Mouse (Mus musculus) kidney, postnatal 14 days (tissue): Measurements from ENCODE around the gene Sae1.
A peak's percentile ranks its signal among the peaks of the same experiment; 100 is the strongest.
"Not testable (repeated sequence)": the region's sequence is repeated elsewhere in the genome, so short reads cannot be mapped to it uniquely, and the experiment has no call there.

ENCODE experiments used
- DNase-seq: peaks from one replicate; pipeline ENCODE4 v3.0.0; 2022; ENCODE audit warnings: mixed read lengths

Gene Sae1

GRCm38 (mm10) chr7:16308555-16309317 lies 78.9 kb downstream of the Sae1 start:
- no peak for DNase-seq

GRCm38 (mm10) chr7:16308093-16308492 lies 79.5 kb downstream of the Sae1 start, which contains the start of gene Bbc3:
Gene Bbc3, plus strand, starts transcription at chr7:16308393.
- not testable (repeated sequence) for DNase-seq

- DNase-seq, result not testable (repeated sequence)
Observed at GRCm38 (mm10) chr7:16307141-16307540, 80.5 kb downstream of the Sae1 start.

- DNase-seq, result peak; percentile 91
Observed at GRCm38 (mm10) chr7:16299419-16300035, 88.1 kb downstream of the Sae1 start.

DNA sequence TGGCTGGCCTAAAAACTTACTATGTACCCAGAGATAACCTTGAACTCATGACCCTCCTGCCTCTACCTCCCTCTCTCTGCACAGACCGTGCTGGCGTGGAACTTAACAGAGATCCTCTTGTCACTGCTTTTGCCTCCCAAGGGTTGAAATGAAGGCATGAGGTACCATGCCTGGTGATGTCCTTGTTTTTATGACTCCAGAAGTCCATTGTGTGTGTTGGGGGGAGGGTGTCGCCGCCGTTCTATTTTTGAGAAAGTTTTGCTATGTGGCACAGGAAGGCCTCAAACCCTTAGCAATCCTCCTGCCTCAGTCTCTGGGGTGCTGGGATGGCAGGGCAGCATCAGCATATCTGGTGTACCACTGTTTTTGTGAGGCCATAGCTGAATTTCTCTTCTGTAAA lies 88.7 kb downstream of the Sae1 start:
- no peak for DNase-seq

- no peak for DNase-seq
Observed at GRCm38 (mm10) chr7:16297616-16298015, 90.0 kb downstream of the Sae1 start.

DNA sequence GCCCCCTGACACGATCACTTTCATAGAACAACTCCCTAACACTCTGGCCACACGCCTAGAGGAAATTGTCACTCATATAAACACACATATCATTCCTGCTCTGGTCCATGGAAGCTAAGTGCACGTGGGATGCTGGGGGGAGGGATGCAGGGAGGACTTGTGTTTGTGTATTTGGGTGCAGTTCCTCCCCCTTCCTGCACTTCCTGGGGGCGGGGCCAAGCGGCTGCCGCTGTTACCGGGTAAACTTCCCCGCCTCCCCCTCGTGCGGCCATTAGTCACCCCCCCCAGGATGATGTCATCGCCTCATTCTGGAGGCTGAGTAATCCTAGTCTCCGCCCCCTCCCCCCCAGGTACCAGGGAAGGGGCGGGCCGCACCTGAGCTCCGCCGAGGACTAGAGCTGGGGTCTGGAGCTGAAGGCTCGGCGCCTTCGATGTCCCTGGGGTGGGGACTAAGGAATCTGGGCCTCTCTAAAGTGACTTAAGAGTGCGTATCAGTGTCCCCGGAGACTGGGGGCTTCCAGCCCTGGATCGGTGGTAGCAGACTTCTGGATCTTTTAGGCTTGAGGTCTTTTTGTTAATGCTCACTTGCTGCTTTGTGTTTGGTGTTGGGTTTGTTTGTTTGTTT lies 90.7 kb downstream of the Sae1 start:
- peak; percentile 92 for DNase-seq

DNA sequence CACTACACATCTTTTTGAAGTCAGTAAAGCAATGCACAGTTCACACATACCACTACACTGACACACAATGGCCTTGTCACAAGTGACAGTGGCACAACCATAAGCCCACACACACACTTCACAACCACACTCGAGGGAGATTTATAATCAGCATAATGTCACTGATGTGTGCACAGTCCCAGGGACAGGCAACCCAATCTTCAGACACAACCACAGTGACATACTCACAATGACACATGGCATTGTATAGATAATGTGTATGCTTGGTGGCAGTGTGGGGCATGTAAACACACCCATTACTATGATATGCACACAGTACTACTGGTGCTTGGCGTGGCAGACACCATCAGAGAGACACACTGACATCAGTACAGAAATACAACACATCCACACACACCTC lies 91.5 kb downstream of the Sae1 start:
- no peak for DNase-seq

DNA sequence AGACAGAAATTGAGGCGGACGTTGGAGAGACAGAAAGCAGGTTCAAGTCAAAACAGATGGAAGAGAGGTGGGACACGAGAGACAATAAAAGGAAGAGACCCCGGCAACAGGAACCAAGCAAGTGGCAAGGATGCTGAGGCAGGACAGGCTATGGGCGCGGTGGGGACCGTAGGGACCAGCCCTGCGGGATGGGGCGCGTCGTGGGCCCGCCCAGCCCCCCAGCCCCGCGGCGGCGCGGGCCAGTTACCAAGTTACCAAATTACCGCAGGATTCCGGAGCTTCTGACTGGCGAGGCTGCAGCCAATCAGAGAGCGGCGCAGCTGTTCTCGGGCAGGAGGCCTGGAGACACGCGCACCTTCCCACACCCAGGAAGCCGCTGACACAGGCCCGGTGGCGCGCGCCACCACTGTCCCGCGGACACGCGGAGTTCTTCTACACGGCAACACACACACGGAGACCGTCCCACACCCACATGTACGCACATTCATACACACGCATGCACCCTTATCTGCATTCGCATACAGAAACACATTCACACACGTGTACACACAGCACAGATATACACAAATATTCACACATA lies 92.2 kb downstream of the Sae1 start:
- DNase-seq, result peak; percentile 88

GRCm38 (mm10) chr7:16294837-16295236 lies 92.8 kb downstream of the Sae1 start:
- DNase-seq, result peak; percentile 95

GRCm38 (mm10) chr7:16294346-16294745 lies 93.3 kb downstream of the Sae1 start:
- peak; percentile 56 for DNase-seq

GRCm38 (mm10) chr7:16287791-16288190 lies 99.8 kb downstream of the Sae1 start:
- DNase-seq, result no peak

DNA sequence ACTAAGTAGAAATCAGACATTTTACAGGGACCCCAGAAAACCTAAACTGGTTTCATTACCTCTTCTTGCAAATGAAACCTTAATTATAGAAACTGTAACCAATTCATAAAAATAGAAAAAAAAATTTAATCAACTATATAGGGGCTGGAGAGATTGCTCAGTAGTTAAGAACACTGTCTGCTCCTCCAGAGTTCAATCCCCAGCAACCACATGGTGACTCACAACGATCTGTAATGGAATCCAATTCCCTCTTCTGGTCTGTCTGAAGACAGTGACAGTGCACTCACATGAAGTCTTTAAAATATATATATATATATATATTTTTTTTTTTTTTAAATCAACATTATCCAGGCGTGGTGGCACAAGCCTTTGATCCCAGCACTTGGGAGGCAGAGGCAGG lies 100.6 kb downstream of the Sae1 start:
- no peak for DNase-seq

GRCm38 (mm10) chr7:16286026-16286961 lies 101.3 kb downstream of the Sae1 start, which contains the start of gene Ccdc9:
Gene Ccdc9, minus strand, starts transcription at chr7:16286795.
- DNase-seq, result peak; percentile 100

DNA sequence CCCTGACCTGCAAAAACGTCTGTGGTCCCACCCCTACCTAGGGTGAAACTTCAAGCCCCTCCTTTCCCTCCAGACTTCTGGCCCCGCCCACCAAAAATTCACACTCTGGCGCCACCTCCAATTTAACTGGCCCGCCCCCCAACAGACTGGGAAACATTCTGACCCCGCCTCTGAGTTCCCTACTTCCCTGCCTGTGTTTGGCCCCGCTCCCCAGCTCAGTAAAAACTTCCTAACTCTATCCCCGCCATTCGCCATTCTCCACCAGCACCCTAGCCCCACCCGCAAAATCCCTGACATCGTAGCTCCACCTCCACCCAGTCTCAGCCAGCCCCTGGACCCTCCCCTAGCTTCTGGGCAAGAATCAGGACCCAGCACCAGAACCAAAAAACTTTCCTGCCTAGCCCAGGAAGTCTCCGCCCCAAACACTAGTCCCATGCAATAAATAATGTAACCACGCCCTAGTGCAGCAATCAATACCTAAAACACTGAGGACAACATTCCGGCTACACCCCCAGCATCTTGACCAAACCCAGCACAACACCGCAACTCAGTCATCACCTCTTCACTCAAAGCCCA lies 102.1 kb downstream of the Sae1 start:
- peak; percentile 88 for DNase-seq

GRCm38 (mm10) chr7:16284904-16285303 lies 102.7 kb downstream of the Sae1 start:
- DNase-seq, result no peak

DNA sequence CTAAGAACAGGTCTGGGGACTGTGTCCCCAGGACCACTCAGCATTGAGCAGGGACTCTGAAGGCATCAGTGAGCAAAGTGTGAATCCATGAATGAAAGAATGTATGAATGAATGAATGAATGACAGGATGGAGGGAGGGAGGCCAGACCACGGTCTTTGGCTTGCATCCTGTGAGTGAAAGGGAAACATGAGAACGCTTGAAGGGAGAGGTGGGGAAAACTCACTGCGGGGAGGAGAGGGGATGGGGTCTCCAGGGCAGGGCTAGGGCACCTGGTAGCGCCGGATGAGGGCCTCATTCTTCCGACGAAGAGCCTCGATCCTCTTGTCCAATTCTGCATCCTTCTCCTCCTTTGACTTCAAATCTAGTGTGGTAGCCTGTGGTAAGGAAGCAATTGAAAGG lies 103.6 kb downstream of the Sae1 start:
- no peak for DNase-seq

GRCm38 (mm10) chr7:16282334-16282733 lies 105.3 kb downstream of the Sae1 start:
- no peak for DNase-seq

DNA sequence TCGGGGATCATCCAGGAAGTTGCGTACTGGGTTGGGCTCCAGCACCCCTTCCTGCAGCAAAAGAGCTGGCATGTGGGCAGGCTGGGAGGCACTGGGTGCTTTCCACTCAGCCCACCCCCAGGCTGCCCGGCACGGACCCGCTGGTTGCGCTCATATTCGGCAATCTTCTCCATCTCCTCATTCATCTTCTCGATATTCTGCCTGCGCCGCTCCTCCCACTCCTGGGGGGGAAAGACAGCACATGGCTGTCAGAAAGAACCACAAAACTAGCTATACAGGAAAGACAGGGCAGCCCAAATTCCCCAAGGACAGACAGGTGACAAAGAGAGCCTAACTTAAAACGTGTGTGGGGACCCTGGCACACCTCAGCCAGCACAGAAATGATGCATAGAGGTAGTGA lies 106.9 kb downstream of the Sae1 start:
- no peak for DNase-seq

- DNase-seq, result no peak
Observed at GRCm38 (mm10) chr7:16274922-16275890, 112.4 kb downstream of the Sae1 start.

- DNase-seq, result peak; percentile 86
Observed at GRCm38 (mm10) chr7:16273766-16274140, 113.9 kb downstream of the Sae1 start.
